Mouse (Mus musculus): ENCODE data around the gene Serpina3m.
"Not testable (repeated sequence)": the region's sequence is repeated elsewhere in the genome, so short reads cannot be mapped to it uniquely, and the experiment has no call there.

GRCm38 (mm10) chr12:104351812-104352211 lies 13.5 kb downstream of the Serpina3m start:
- TF ChIP-seq CTCF (IDR thresholded peaks at IDR 0.05; ENCODE audit: extremely low read depth, insufficient read length, insufficient replicate concordance, low read depth, low read length); POLR2A (IDR thresholded peaks at IDR 0.05; ENCODE audit: low read depth, low read length): not testable (repeated sequence)
